Mouse (Mus musculus): ENCODE results near the gene Vmn2r101. TPM values are rescaled to one million over a fixed set of nuclear protein-coding genes. Genes with fewer than 3 reads are reported as not detected.

Gene Vmn2r101
- not detected in 2 replicates for polyA plus RNA-seq (2016; fragmentation: Nextera tagmentation; extraction: Ambion mirVana)

- H3K27ac ChIP-seq: no peak within 1 kb of the TSS
- H3K4me1 ChIP-seq: no peaks in the 10 kb centered on the region
- no peaks in the 10 kb centered on the region for H3K36me3 ChIP-seq
- H3K9me3 ChIP-seq: 0 out of 2 replicates have a peak, but pooled peaks cover 6% of the 10 kb centered on the region
- H3K4me3 ChIP-seq: no peak within 1 kb of the TSS
- DNase-seq (ENCODE audit: low spot score): no peak
- H3K27me3 ChIP-seq (ENCODE audit: insufficient read depth, poor library complexity, severe bottlenecking): no peaks in the 10 kb centered on the region
Observed at GRCm38 (mm10) chr17:19576927-19577326, at the start of gene Vmn2r101. Gene Vmn2r101, plus strand, starts transcription at chr17:19577227.

DNA sequence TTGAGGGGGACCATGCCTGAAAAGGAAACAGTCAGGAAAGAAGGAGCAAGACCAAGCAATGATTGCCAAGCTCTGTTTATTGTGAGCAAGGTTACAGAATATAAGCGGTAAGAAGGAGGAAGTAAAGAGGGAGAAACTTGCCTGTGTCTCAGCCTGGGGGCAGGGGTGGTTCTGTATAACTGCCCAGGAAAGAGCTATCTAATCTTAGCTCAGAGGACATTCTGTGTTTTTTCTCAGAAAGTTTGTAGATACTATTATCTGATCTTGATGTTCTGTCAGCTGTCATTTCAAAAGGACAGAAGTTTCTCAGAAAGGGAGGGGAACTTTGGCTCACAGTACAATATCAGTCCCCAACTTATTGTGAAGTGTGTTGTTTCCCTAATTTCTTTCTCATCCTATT, 52.3 kb downstream of the Vmn2r101 start:
- H3K36me3 ChIP-seq: no peaks in the 10 kb centered on the region
- DNase-seq (ENCODE audit: low spot score): no peak
- H3K27me3 ChIP-seq (ENCODE audit: insufficient read depth, poor library complexity, severe bottlenecking): no peaks in the 10 kb centered on the region
- H3K27ac ChIP-seq: no peak overlapping the region
- whole genome bisulfite sequencing: 88% methylated on average over 1 of the region's 1 CpGs
- no peaks in the 10 kb centered on the region for H3K4me1 ChIP-seq
- peaks cover 15% of the 10 kb centered on the region for H3K9me3 ChIP-seq
- no peak overlapping the region for H3K4me3 ChIP-seq

GRCm38 (mm10) chr17:19658447-19658846, 81.4 kb downstream of the Vmn2r101 start:
- no peaks in the 10 kb centered on the region for H3K36me3 ChIP-seq
- DNase-seq (ENCODE audit: low spot score): no peak
- H3K4me3 ChIP-seq: no peak overlapping the region
- H3K27ac ChIP-seq: no peak overlapping the region
- no peaks in the 10 kb centered on the region for H3K9me3 ChIP-seq
- H3K27me3 ChIP-seq (ENCODE audit: insufficient read depth, poor library complexity, severe bottlenecking): no peaks in the 10 kb centered on the region
- H3K4me1 ChIP-seq: no peaks in the 10 kb centered on the region
- 51% methylated on average over 3 of the region's 3 CpGs for WGBS

- H3K9me3 ChIP-seq: no peaks in the 10 kb centered on the region
- no peaks in the 10 kb centered on the region for H3K27me3 ChIP-seq (ENCODE audit: insufficient read depth, poor library complexity, severe bottlenecking)
- no peak within 1 kb of the TSS for H3K27ac ChIP-seq
- WGBS: 57% methylated on average over 2 of the region's 2 CpGs
- no peak for DNase-seq (ENCODE audit: low spot score)
- H3K36me3 ChIP-seq: no peaks in the 10 kb centered on the region
- no peak within 1 kb of the TSS for H3K4me3 ChIP-seq
- H3K4me1 ChIP-seq: no peaks in the 10 kb centered on the region
Observed at GRCm38 (mm10) chr17:19660028-19660427, 83.0 kb downstream of the Vmn2r101 start, which contains the start of gene Vmn2r102. Gene Vmn2r102, plus strand, starts transcription at chr17:19660328.

Other genes starting within 250 kb of the Vmn2r101 start
- gene Vmn2r99, start 215.3 kb upstream of the Vmn2r101 start, polyA plus RNA-seq (2016; fragmentation: Nextera tagmentation; extraction: Ambion mirVana): not detected in 2 replicates
- gene Vmn2r100, start 72.5 kb upstream of the Vmn2r101 start, polyA plus RNA-seq (2016; fragmentation: Nextera tagmentation; extraction: Ambion mirVana): not detected in 2 replicates
- not detected in 2 replicates for gene Vmn2r102, start 83.1 kb downstream of the Vmn2r101 start, polyA plus RNA-seq (2016; fragmentation: Nextera tagmentation; extraction: Ambion mirVana)
- gene Vmn2r103, start 196.1 kb downstream of the Vmn2r101 start, polyA plus RNA-seq (2016; fragmentation: Nextera tagmentation; extraction: Ambion mirVana): not detected in 2 replicates